Mouse (Mus musculus): ENCODE results near the gene Defb45. TPM values are rescaled to one million over a fixed set of nuclear protein-coding genes. Genes with fewer than 3 reads are reported as not detected.
A peak's percentile ranks its signal among the peaks of the same experiment; 100 is the strongest.

Defb45 gene
- total RNA-seq (2014; fragmentation: Nextera tagmentation) (not detected in 2 replicates), total RNA-seq (2017) (not detected in 2 replicates)

DNA sequence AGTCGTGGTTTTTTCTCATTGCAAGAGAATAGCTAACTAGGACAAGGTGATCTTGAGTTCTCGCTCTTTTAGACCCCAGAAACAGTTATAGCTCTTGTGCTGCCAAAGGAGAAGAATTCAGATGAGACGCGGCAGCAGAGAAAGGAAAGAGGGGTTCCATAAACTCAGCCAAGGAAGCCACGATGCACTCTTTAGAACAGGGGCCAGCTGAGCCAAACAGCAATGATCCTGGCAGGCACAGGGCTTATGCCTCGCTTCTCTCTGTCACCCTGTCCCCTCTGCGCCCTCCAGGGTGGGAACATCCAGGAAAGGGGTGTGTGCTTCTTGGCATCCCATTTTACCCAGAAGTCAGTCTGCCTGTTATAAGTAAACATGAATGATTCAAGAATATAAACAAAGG, at the start of gene Defb45:
Gene Defb45, minus strand, starts transcription at position 101 of the 400 bp plus-strand sequence.
- ATAC-seq (replicated peaks; ENCODE audit: poor library complexity, severe bottlenecking): no peak

DNA sequence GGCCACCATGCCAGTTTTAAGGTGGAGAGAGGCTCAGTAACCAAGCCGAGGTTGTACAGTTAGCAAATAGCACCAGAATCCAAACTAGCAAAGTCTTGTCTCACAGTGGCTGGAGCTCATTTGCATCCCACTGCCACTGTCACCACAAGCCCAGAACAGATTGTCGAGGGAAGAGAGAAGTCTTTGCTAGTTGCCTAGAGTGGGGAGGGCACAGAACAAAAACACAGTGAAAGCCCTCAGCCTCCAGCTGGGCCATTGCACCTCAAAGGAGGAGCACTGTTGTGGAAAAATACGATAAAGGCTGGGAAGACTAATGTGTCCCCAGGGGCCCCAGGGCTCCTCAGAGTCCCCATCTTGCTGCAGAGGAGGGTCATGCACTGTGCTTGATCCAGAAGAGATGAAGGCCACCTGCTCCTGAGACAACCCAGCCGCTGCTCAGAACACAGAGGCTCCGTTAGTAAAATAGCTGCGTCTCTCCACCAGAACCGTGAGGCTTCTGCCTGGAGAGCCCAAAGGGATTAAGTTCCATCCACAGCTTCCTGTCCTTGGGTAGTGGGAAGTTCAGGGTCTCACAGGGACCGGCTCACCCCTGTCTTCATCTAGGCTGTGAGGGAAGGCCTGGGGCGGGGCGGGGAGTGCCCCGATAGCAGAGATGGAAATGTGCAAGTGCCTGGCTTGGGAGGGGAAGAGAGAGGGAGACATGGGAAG, 40.4 kb upstream of the Defb45 start:
- ATAC-seq (replicated peaks; ENCODE audit: poor library complexity, severe bottlenecking): no peak

- no peak for ATAC-seq (replicated peaks; ENCODE audit: poor library complexity, severe bottlenecking)
These were observed 39.7 kb upstream of the Defb45 start for GRCm38 (mm10) chr2:152638865-152639264.

DNA sequence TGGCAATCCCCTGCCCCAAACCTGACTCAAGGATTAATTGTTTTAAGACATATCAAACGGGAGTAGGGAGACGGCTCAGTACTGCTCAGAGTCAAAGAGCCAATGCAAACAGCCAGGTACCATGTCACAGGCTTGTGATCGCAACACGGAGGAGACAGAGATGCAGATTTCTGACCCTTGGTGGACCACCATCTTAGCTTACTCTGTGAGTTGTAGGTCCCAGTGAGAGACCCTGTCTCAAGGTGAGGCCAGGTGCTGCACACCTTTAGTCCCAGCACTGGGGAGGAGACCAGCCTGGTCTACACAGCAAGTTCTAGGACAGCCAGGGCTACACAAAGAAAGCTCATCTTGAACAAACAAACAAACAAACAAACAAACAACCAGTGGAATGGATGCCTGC, 38.2 kb upstream of the Defb45 start:
- no peak for ATAC-seq (replicated peaks; ENCODE audit: poor library complexity, severe bottlenecking)

GRCm38 (mm10) chr2:152637006-152637322, 37.8 kb upstream of the Defb45 start:
- no peak for ATAC-seq (replicated peaks; ENCODE audit: poor library complexity, severe bottlenecking)

GRCm38 (mm10) chr2:152636246-152637005, 37.2 kb upstream of the Defb45 start:
- peak; percentile 25; the same call in 1 of the 2 replicates for ATAC-seq (replicated peaks; ENCODE audit: poor library complexity, severe bottlenecking)

GRCm38 (mm10) chr2:152634311-152634710, 35.1 kb upstream of the Defb45 start:
- no peak for ATAC-seq (replicated peaks; ENCODE audit: poor library complexity, severe bottlenecking)

- 0 out of 2 replicates have a peak, but pooled peaks have one; percentile 24 for ATAC-seq (replicated peaks; ENCODE audit: poor library complexity, severe bottlenecking)
These were observed 34.1 kb upstream of the Defb45 start for GRCm38 (mm10) chr2:152633334-152633733.

GRCm38 (mm10) chr2:152629904-152630303, 30.7 kb upstream of the Defb45 start:
- no peak for ATAC-seq (replicated peaks; ENCODE audit: poor library complexity, severe bottlenecking)

GRCm38 (mm10) chr2:152629239-152629638, 30.0 kb upstream of the Defb45 start:
- ATAC-seq (replicated peaks; ENCODE audit: poor library complexity, severe bottlenecking): no peak

GRCm38 (mm10) chr2:152628066-152628465, 28.9 kb upstream of the Defb45 start:
- ATAC-seq (replicated peaks; ENCODE audit: poor library complexity, severe bottlenecking): no peak

DNA sequence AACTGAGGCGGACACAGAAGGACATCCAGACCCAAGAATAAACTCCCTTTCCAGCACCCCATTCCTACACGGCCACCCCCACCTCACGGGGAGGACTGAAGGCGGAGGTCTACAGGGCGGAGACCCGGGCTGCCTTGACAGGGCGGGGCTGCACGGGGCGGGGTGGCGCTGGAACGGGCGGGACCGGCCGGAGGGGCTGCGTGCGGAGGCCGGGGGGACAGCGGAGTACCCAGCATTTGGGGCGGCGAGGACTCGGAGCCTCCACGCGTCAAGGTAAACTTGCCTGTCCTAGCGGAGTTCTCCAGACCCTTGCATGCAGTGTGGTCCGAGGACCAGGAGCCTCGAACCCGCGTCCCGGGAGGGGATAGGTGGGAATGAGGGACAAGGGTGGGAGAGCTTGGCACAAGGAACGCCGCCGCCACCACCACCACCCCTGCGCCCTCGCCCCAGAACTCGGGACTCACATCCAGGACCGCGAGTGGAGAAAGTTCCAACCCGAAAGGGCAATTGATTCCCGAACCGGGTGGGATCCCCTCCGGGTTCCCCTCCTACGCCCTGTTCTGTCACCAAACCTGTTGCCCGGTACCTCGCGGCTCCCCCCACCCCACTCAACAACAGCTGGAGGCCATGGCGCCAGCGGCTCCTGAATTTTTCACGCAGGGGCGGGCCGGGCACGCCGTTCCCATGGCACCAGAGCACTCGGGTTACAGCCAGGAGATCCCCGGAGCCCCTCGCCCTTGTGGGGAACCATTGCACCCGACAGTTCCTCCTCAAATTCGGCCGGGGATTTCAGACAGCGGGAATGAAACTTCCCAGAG, 27.8 kb upstream of the Defb45 start, which contains the start of gene Rem1:
Gene Rem1, plus strand, starts transcription at position 178 of the 818 bp plus-strand sequence.
- peak; percentile 64 for ATAC-seq (replicated peaks; ENCODE audit: poor library complexity, severe bottlenecking)

DNA sequence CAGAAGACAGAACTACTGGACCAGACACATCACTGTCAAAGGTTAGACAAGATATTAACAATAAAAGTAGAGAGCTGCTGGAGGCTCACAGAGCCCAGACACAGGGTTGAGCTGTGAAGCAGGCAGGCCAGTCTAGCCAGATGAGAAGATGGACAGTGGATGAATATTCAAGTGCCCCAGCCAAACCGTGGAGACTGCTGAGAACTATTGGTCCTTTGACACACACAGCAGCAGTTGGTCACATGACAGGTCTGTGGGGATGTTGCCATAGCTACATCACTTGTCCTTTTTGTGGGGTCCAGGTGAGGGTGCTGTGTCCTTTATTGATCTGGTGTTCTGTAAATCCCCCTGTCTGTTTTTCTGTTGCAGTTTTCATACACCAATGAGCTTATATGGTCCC, 26.1 kb upstream of the Defb45 start:
- ATAC-seq (replicated peaks; ENCODE audit: poor library complexity, severe bottlenecking): no peak

- ATAC-seq (replicated peaks; ENCODE audit: poor library complexity, severe bottlenecking): no peak
These were observed 25.4 kb upstream of the Defb45 start for GRCm38 (mm10) chr2:152624566-152624965.

- ATAC-seq (replicated peaks; ENCODE audit: poor library complexity, severe bottlenecking): no peak
These were observed 23.8 kb upstream of the Defb45 start, which contains the start of gene Defb25 for GRCm38 (mm10) chr2:152622953-152623352. Gene Defb25, minus strand, starts transcription at chr2:152623053.

DNA sequence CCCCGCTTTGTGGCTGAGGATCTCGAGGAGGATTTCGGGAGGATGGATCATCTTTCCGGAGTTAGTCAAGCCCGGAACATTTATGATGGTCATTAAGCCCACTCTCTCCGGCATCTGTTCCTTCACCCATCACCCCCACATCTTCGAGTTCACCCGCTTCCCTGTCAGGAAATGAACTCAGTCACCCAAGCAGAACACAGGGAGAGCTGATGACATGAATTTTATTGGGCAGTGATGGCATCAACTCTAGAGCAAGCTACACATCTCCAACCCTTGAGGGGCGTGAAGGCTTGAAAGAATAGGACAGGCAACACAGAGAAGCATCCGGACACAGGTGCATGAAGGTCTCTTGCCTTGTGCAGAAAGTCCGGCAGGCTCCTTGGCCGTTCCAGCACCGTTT, 23.0 kb upstream of the Defb45 start:
- no peak for ATAC-seq (replicated peaks; ENCODE audit: poor library complexity, severe bottlenecking)

GRCm38 (mm10) chr2:152620367-152621134, 21.4 kb upstream of the Defb45 start:
- ATAC-seq (replicated peaks; ENCODE audit: poor library complexity, severe bottlenecking): peak; percentile 92

DNA sequence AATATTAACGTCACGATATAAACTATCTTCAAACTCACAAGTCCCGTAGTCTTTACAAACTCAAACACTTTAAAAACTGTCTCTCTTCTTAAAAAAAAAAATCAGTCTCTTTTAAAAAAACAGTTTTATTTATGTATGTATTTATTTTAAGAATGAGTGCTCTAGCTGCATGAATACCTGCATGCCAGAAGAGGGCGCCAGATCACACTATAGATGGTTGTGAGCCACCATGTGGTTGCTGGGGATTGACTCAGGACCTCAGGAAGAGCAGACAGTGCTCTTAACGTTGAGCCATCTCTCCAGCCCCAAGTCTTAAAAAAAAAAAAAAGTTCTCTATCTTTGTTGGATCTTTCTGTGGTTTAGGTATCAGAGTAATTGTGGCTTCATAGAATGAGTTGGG, 18.2 kb upstream of the Defb45 start:
- ATAC-seq (replicated peaks; ENCODE audit: poor library complexity, severe bottlenecking): no peak

DNA sequence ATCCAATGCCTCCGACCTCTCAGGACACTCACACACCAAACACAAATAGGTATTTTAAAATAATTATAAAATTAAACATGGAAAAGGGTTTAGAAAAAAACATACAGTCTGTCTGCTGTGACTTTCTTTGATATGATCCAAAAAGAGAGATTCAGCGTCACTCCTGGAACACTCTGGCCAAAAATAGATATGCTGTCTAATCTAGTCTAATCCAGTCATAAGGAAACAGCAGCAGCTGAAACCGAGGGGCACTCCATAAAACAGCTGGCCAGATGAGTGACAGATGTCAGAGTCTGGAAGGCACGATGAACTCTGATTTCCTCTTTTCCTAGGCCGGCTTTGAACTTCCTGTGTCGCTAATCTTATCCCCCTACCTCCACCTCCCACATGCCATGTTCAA, 17.3 kb upstream of the Defb45 start:
- no peak for ATAC-seq (replicated peaks; ENCODE audit: poor library complexity, severe bottlenecking)

DNA sequence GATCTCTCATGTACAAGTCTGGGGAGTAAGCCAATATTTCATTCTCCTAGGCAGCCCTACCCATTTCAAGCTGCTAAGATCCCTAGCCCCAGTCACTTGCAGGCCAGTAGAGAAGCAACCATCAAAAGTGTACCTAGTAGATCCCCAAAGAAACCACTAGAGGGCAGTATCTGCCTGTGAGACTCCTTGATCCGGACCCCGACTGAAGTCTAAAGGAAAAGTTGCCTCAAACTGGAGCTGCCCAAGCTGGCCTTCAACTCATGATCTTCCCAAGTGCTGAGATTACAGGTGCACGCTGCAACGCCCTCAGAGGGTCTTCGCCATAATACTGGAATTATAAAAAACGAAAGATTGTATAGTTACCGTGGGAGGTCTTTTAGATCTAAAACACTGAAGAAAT, 16.4 kb upstream of the Defb45 start:
- peak; percentile 80 for ATAC-seq (replicated peaks; ENCODE audit: poor library complexity, severe bottlenecking)
